Mouse (Mus musculus): ENCODE results near the gene Clcn1. TPM values are rescaled to one million over a fixed set of nuclear protein-coding genes. Genes with fewer than 3 reads are reported as not detected.

The Clcn1 gene
- total and polyA plus RNA-seq, 3 experiments = 0.11 to 0.45 TPM; not detected in 1

DNA sequence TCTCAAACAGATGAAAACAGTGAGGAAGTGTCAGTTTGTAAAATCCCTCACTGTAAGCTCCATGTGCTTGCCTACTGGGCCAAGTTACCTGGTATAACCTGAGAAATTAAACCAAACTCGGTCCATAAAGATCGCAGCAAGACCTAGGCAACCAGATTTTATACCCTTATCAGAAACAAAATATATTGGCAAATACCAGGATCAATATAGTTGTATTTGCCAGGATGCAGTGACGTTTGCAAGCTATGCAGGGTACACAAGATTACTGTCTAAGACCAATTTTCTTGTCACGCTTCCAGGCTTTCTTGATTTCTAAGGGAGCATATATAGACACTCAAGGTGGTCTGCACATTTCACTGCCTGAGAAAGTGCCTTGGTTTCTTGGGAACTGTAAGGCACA, 34.7 kb upstream of the Clcn1 start:
- DNase-seq (ENCODE audit: low spot score) (no peak), ATAC-seq (ENCODE audit: extremely low read depth, insufficient number of reproducible peaks, low FRiP score, poor library complexity, severe bottlenecking) (no peak)
- Histone ChIP-seq H3K27me3 (ENCODE audit: insufficient read depth, low read length) (peaks cover 18% of the 10 kb centered on the region), H3K4me3 (ENCODE audit: low read depth, low read length) (no peak overlapping the region), H3K36me3 (replicated peaks) (no peaks in the 10 kb centered on the region), H3K4me1 (ENCODE audit: insufficient read depth, low read depth, low read length) (no peaks in the 10 kb centered on the region), H3K9me3 (replicated peaks) (no peaks in the 10 kb centered on the region)
- TF ChIP-seq GATA1 (IDR thresholded peaks at IDR 0.05; ENCODE audit: borderline replicate concordance, low read length) (no peak), TAL1 (conservative IDR thresholded peaks at IDR 0.05; ENCODE audit: low read depth, low read length) (no peak), CTCF (IDR thresholded peaks at IDR 0.05; ENCODE audit: low read depth, low read length) (no peak), POLR2AphosphoS5 (IDR thresholded peaks at IDR 0.05; ENCODE audit: insufficient replicate concordance, low read depth, low read length) (no peak), GATA2 (IDR thresholded peaks at IDR 0.05; ENCODE audit: borderline replicate concordance, low read depth, low read length) (no peak)

DNA sequence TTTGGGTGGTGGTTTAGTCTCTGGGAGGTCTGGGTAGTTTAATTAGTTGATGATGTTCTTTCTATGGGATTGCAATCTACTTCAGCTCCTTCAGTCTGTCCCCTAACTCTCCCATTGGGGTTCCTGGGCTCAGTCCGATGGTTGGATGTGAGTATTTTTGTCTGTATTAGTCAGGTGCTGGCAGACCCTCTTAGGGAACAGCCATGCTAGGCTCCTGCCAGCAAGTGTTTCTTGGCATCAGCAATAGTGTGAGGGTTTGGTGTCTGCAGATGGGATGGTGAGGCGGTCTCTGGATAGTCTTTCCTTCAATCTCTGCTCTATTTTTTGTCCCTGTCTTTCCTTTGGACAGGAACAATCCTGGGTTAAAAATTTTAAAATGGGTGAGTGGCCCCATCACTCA, 33.4 kb upstream of the Clcn1 start:
- ATAC-seq (ENCODE audit: extremely low read depth, insufficient number of reproducible peaks, low FRiP score, poor library complexity, severe bottlenecking) (no peak), DNase-seq (ENCODE audit: low spot score) (no peak)
- Histone ChIP-seq H3K9me3 (replicated peaks) (no peaks in the 10 kb centered on the region), H3K27me3 (ENCODE audit: insufficient read depth, low read length) (peaks cover 18% of the 10 kb centered on the region), H3K4me1 (ENCODE audit: insufficient read depth, low read depth, low read length) (peaks cover 4% of the 10 kb centered on the region; the same call in 1 of the 2 replicates), H3K4me3 (ENCODE audit: low read depth, low read length) (no peak overlapping the region), H3K36me3 (replicated peaks) (no peaks in the 10 kb centered on the region)
- no peak for TF ChIP-seq GATA2 (IDR thresholded peaks at IDR 0.05; ENCODE audit: borderline replicate concordance, low read depth, low read length)
- TF ChIP-seq GATA1 (IDR thresholded peaks at IDR 0.05; ENCODE audit: borderline replicate concordance, low read length) = no peak
- no peak for TF ChIP-seq POLR2AphosphoS5 (IDR thresholded peaks at IDR 0.05; ENCODE audit: insufficient replicate concordance, low read depth, low read length)
- no peak for TF ChIP-seq CTCF (IDR thresholded peaks at IDR 0.05; ENCODE audit: low read depth, low read length)
- no peak for TF ChIP-seq TAL1 (conservative IDR thresholded peaks at IDR 0.05; ENCODE audit: low read depth, low read length)

DNA sequence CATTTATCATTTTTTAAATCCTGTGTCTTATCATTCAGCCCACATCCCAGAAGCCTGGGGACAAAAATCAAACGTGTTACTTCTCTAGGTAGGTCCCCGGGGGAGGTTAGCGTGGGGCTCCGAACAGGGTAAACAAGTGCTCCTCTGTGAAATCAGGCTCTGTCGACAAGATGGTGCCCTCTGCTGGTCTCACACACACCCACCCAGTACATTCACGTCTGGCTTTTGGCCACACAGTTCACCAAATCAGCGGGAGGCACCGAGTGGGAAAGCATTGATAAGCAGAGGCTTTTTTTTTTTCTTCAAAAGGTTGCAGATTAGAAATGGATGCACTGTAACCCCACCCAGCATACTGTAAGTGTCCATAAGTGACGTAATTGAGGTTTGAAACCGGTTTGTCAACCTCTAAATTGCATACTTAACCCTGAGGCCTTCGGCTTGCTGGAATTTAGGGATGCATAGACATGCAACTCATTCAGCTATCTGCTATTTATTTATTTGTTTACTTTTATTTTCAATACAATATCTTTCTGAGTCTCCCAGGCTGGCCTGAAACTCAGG, 29.1 kb upstream of the Clcn1 start:
- H3K9me3 ChIP-seq (replicated peaks) = no peaks in the 10 kb centered on the region
- DNase-seq (ENCODE audit: low spot score) (no peak), ATAC-seq (ENCODE audit: extremely low read depth, insufficient number of reproducible peaks, low FRiP score, poor library complexity, severe bottlenecking) (peak; percentile 63)
- peaks cover 15% of the 10 kb centered on the region for H3K4me1 ChIP-seq (ENCODE audit: insufficient read depth, low read depth, low read length)
- peaks cover 16% of the 10 kb centered on the region for H3K27me3 ChIP-seq (ENCODE audit: insufficient read depth, low read length)
- TF ChIP-seq TAL1 (conservative IDR thresholded peaks at IDR 0.05; ENCODE audit: low read depth, low read length) (no peak), GATA2 (IDR thresholded peaks at IDR 0.05; ENCODE audit: borderline replicate concordance, low read depth, low read length) (no peak), POLR2AphosphoS5 (IDR thresholded peaks at IDR 0.05; ENCODE audit: insufficient replicate concordance, low read depth, low read length) (no peak), CTCF (IDR thresholded peaks at IDR 0.05; ENCODE audit: low read depth, low read length) (no peak), GATA1 (IDR thresholded peaks at IDR 0.05; ENCODE audit: borderline replicate concordance, low read length) (no peak)
- no peak overlapping the region for H3K4me3 ChIP-seq (ENCODE audit: low read depth, low read length)
- no peaks in the 10 kb centered on the region for H3K36me3 ChIP-seq (replicated peaks)

DNA sequence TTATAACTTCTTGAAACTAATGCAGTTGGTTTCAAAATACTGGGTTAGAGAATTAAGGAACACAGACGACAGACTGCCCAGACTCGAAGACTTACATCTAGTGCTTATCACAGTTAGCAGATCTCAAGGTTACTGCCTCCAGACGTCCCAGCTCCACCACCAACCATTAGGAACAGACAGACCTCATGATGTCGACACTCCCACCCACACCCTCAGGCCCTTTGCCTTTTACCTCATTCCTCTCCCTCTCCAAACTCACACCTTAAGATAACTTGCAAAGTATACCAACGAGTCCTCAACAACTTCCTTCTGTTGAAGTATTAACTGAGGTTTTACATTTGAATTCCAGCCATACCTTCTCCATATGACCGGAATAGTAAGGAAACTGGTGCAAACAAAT, 26.1 kb upstream of the Clcn1 start:
- H3K27me3 ChIP-seq (ENCODE audit: insufficient read depth, low read length) = peaks cover 9% of the 10 kb centered on the region
- peaks cover 30% of the 10 kb centered on the region for H3K4me1 ChIP-seq (ENCODE audit: insufficient read depth, low read depth, low read length)
- no peak overlapping the region for H3K4me3 ChIP-seq (ENCODE audit: low read depth, low read length)
- TF ChIP-seq CTCF (IDR thresholded peaks at IDR 0.05; ENCODE audit: low read depth, low read length) (no peak), POLR2AphosphoS5 (IDR thresholded peaks at IDR 0.05; ENCODE audit: insufficient replicate concordance, low read depth, low read length) (no peak), GATA1 (IDR thresholded peaks at IDR 0.05; ENCODE audit: borderline replicate concordance, low read length) (no peak)
- H3K36me3 ChIP-seq (replicated peaks) = no peaks in the 10 kb centered on the region
- ATAC-seq (ENCODE audit: extremely low read depth, insufficient number of reproducible peaks, low FRiP score, poor library complexity, severe bottlenecking) (no peak), DNase-seq (ENCODE audit: low spot score) (no peak)
- H3K9me3 ChIP-seq (replicated peaks) = no peaks in the 10 kb centered on the region

DNA sequence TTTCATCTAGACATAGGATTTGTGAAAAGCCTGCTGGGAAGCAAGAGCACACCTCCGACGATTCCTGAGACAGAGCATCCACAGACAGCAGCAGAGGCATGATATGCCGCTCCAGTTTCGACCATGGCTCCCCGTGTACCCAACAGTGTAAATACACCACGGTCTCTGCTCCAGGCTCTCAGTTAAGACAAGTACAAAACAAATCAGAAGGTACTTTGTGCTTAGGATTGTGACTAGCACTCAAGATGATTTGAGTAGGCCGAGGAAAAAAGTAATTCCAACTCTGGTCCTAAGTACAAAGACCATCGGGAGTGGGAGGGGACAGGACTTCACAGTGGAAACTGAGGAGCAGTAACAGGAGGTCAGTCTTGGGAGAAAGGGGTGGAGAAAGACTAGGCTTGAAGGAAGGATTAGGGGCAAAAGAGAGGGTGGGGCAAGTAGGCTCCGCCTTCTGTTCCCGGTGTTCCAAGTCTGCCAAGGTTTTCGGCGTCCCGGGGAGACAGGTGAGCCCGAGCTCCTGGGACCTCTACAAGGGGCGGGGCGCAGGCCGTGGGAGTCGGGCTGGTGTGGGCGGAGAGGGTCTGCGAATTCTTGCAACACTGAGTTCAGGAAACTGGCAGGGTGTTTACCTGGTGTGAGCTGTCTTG, 24.8 kb upstream of the Clcn1 start, which contains the start of gene Tmem139:
Tmem139 (plus strand) TSS at position 447 of the 647 bp plus-strand sequence.
- peaks cover 8% of the 10 kb centered on the region; the same call in 1 of the 2 replicates for H3K27me3 ChIP-seq (ENCODE audit: insufficient read depth, low read length)
- no peaks in the 10 kb centered on the region for H3K9me3 ChIP-seq (replicated peaks)
- H3K36me3 ChIP-seq (replicated peaks) = no peaks in the 10 kb centered on the region
- H3K4me1 ChIP-seq (ENCODE audit: insufficient read depth, low read depth, low read length) = peaks cover 32% of the 10 kb centered on the region
- TF ChIP-seq GATA2 (IDR thresholded peaks at IDR 0.05; ENCODE audit: borderline replicate concordance, low read depth, low read length) (no peak), GATA1 (IDR thresholded peaks at IDR 0.05; ENCODE audit: borderline replicate concordance, low read length) (no peak), TAL1 (conservative IDR thresholded peaks at IDR 0.05; ENCODE audit: low read depth, low read length) (no peak), CTCF (IDR thresholded peaks at IDR 0.05; ENCODE audit: low read depth, low read length) (no peak), POLR2AphosphoS5 (IDR thresholded peaks at IDR 0.05; ENCODE audit: insufficient replicate concordance, low read depth, low read length) (no peak)
- no peak for ATAC-seq (ENCODE audit: extremely low read depth, insufficient number of reproducible peaks, low FRiP score, poor library complexity, severe bottlenecking)
- DNase-seq (ENCODE audit: low spot score) = no peak
- H3K4me3 ChIP-seq (ENCODE audit: low read depth, low read length) = no peak within 1 kb of the TSS

DNA sequence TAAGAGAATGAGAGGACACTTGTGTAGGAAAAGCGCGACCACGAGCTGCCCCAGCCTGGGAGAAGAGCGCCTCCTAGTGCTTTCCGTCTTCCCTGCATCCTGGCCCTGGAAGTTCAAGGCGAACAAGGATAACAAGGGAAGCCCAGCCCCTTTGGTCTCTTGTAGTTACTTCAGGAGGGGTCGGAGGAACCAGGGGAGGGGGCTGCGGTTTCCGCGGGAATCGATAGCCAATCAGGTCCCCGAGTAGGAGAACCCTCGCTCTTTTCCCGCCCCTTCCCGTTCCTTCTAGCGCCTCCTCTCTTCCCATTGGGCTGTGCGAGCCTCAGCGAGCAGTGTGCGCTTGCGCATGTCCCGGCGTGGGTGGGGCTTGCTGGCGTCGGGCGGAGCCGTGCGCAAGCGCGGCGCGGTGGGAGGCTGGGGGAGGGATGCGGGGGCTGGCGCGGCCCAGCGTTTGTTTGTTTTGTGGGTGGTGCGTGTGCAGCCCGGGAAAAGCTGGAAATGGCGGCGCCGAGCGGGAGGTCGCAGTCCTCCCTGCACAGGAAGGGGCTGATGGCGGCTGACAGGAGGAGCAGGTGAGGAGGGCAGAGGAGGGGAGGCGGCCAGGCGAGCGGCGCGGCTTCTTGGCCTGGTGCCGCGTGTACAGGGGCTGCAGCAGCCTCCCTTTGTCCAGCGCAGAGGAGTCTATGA, 21.7 kb upstream of the Clcn1 start, which contains the start of gene Casp2:
Casp2 (plus strand) TSS at position 360 of the 687 bp plus-strand sequence.
- TF ChIP-seq TAL1 (conservative IDR thresholded peaks at IDR 0.05; ENCODE audit: low read depth, low read length) (no peak), GATA1 (IDR thresholded peaks at IDR 0.05; ENCODE audit: borderline replicate concordance, low read length) (no peak), POLR2AphosphoS5 (IDR thresholded peaks at IDR 0.05; ENCODE audit: insufficient replicate concordance, low read depth, low read length) (no peak), CTCF (IDR thresholded peaks at IDR 0.05; ENCODE audit: low read depth, low read length) (peak; percentile 83)

More for the DNA sequence above, 21.7 kb upstream of the Clcn1 start, which contains the start of gene Casp2:
- ATAC-seq (ENCODE audit: extremely low read depth, insufficient number of reproducible peaks, low FRiP score, poor library complexity, severe bottlenecking) (peak; percentile 92), DNase-seq (ENCODE audit: low spot score) (peak; percentile 88)
- Histone ChIP-seq H3K4me3 (ENCODE audit: low read depth, low read length) (peak within 1 kb of the TSS; percentile 96), H3K36me3 (replicated peaks) (peaks cover 27% of the 10 kb centered on the region), H3K4me1 (ENCODE audit: insufficient read depth, low read depth, low read length) (peaks cover 45% of the 10 kb centered on the region), H3K27me3 (ENCODE audit: insufficient read depth, low read length) (0 out of 2 replicates have a peak, but pooled peaks cover 5% of the 10 kb centered on the region), H3K9me3 (replicated peaks) (no peaks in the 10 kb centered on the region)

Measured in G1E (cell line).